Mouse (Mus musculus): ENCODE results near the gene Fgfr2.
"Not testable (repeated sequence)": the region's sequence is repeated elsewhere in the genome, so short reads cannot be mapped to it uniquely, and the experiment has no call there.

- TF ChIP-seq POLR2A (IDR thresholded peaks at IDR 0.05; ENCODE audit: borderline replicate concordance, extremely low read depth, low read depth, low read length); CTCF (IDR thresholded peaks at IDR 0.05; ENCODE audit: insufficient read depth, low read length): not testable (repeated sequence)
These were observed 27.5 kb downstream of the Fgfr2 start for GRCm38 (mm10) chr7:133095610-133096009.
